Mouse (Mus musculus) liver, embryonic 14.5 days (tissue): ENCODE data around the gene Cck. TPM values are rescaled to one million over a fixed set of nuclear protein-coding genes. Genes with fewer than 3 reads are reported as not detected.

Experiments
- ATAC-seq: fragments of 200-750 bp; cut with Nextera tagmentation; 2 replicates; pipeline ENCODE4 v1.8.0; 2017; ENCODE audit warnings: moderate number of reproducible peaks, mild to moderate bottlenecking, moderate library complexity; ENCODE audit not compliant: insufficient read depth
- DNase-seq, 3 experiments: peaks; one replicate each; pipeline ENCODE4 v3.0.0-alpha.2; 2012 to 2013; ENCODE audit warnings: low read depth in 3 of 3, low spot score in 3 of 3
- H3K27ac ChIP-seq: fragments of 300-500 bp; sonication (generic); 2 replicates; pipeline ENCODE4 v1.5.1; 2014; ENCODE audit warnings: moderate library complexity, mild to moderate bottlenecking, control low read depth, inconsistent platforms
- H3K27me3 ChIP-seq: fragments of 300-500 bp; sonication (generic); 2 replicates; pipeline ENCODE4 v1.6.1; 2014; ENCODE audit warnings: mild to moderate bottlenecking, low read length, moderate library complexity; ENCODE audit not compliant: control insufficient read depth, insufficient read depth
- H3K36me3 ChIP-seq: fragments of 300-500 bp; sonication (generic); replicated peaks from 2 replicates; pipeline ENCODE4 v1.6.1; 2014; ENCODE audit warnings: low read depth; ENCODE audit not compliant: control insufficient read depth, insufficient read depth
- H3K4me1 ChIP-seq, 2 experiments: fragments of 200-500 bp in 1 of 2; fragments of 300-500 bp in 1 of 2; sonication (generic) in 1 of 2; replicated peaks; 2 replicates each; pipeline ENCODE4 v1.6.1; 2012 to 2014; ENCODE audit warnings: antibody characterized with exemption in 1 of 2, inconsistent platforms in 1 of 2, low read length in 1 of 2; ENCODE audit not compliant: control insufficient read depth in 2 of 2, insufficient read depth in 2 of 2
- H3K4me2 ChIP-seq: fragments of 300-500 bp; sonication (generic); 2 replicates; pipeline ENCODE4 v1.6.1; 2014; ENCODE audit warnings: low read depth, mild to moderate bottlenecking, control low read depth, moderate library complexity
- H3K4me3 ChIP-seq, 2 experiments: fragments of 200-500 bp in 1 of 2; fragments of 300-500 bp in 1 of 2; sonication (generic) in 1 of 2; 2 replicates each; pipeline ENCODE4 v1.5.1; 2012 to 2014; ENCODE audit warnings: low read depth in 2 of 2, low read length in 2 of 2, mild to moderate bottlenecking in 2 of 2, control low read depth in 1 of 2, inconsistent platforms in 1 of 2, moderate library complexity in 1 of 2; ENCODE audit not compliant: insufficient read depth in 1 of 2
- H3K9ac ChIP-seq: fragments of 300-500 bp; sonication (generic); replicated peaks from 2 replicates; pipeline ENCODE4 v1.6.1; 2014; ENCODE audit warnings: mild to moderate bottlenecking, control low read depth, moderate library complexity
- H3K9me3 ChIP-seq: fragments of 300-500 bp; sonication (generic); 2 replicates; pipeline ENCODE4 v1.6.1; 2016; ENCODE audit warnings: low read length, mixed read lengths; ENCODE audit not compliant: control insufficient read depth
- CTCF ChIP-seq: IDR thresholded peaks from 2 replicates; pipeline ENCODE4 v1.5.1; 2016; ENCODE audit warnings: antibody characterized with exemption, low read depth, control low read depth
- EP300 ChIP-seq: IDR thresholded peaks from 2 replicates; pipeline ENCODE4 v1.6.1; 2016; ENCODE audit warnings: antibody characterized with exemption, low read depth
- WGBS: fragments of 180-500 bp; shearing (Covaris S2); extraction: QIAGEN DNeasy Blood & Tissue Kit; methylation state at CpG from one replicate; pipeline ENCODE4 v1.1.7; 2014; ENCODE audit not compliant: insufficient replicate concordance; 5-methylcytosine and 5-hydroxymethylcytosine counted together
- polyA plus RNA-seq, 2 experiments: library from polyadenylated mRNA; depleted of rRNA in 1 of 2; stranded (reverse) in 1 of 2; unstranded in 1 of 2; fragments of >200 nt; fragmentation: Nextera tagmentation in 1 of 2; extraction: Ambion mirVana in 1 of 2; gene quantifications; 2 replicates each; pipeline versions ENCODE4 v1.2.1 to v1.2.3; 2012 to 2014

Cck gene
- polyA plus RNA-seq, 2 experiments = 0.12 TPM; not detected in 1

- H3K27me3 ChIP-seq = no peaks in the 10 kb centered on the region
- no peak overlapping the region for H3K4me2 ChIP-seq
- ATAC-seq (no peak), DNase-seq (no peak)
- H3K4me1 ChIP-seq = no peaks in the 10 kb centered on the region
- no peak overlapping the region for H3K27ac ChIP-seq
- H3K9me3 ChIP-seq = no peaks in the 10 kb centered on the region
- no peaks in the 10 kb centered on the region for H3K36me3 ChIP-seq
- H3K9ac ChIP-seq = no peak overlapping the region
- WGBS = 62% methylated on average over 5 of the region's 5 CpGs
- TF ChIP-seq EP300 (no peak), CTCF (no peak)
- no peak overlapping the region for H3K4me3 ChIP-seq
These were observed 24.6 kb upstream of the Cck start for GRCm38 (mm10) chr9:121520047-121520446.

- ATAC-seq (no peak), DNase-seq (no peak)
- no peaks in the 10 kb centered on the region for H3K9me3 ChIP-seq
- H3K4me3 ChIP-seq = no peak overlapping the region
- H3K4me2 ChIP-seq = no peak overlapping the region
- 61% methylated on average over 5 of the region's 5 CpGs for WGBS
- H3K27ac ChIP-seq = no peak overlapping the region
- TF ChIP-seq EP300 (no peak), CTCF (no peak)
- no peaks in the 10 kb centered on the region for H3K4me1 ChIP-seq
- H3K36me3 ChIP-seq = no peaks in the 10 kb centered on the region
- no peak overlapping the region for H3K9ac ChIP-seq
- no peaks in the 10 kb centered on the region for H3K27me3 ChIP-seq
These were observed 19.0 kb upstream of the Cck start for GRCm38 (mm10) chr9:121514462-121514861.

GRCm38 (mm10) chr9:121511911-121512310 is 16.4 kb upstream of the Cck start:
- no peaks in the 10 kb centered on the region for H3K36me3 ChIP-seq
- DNase-seq (no peak), ATAC-seq (no peak)
- H3K27ac ChIP-seq = no peak overlapping the region
- no peak overlapping the region for H3K4me2 ChIP-seq
- H3K9ac ChIP-seq = no peak overlapping the region
- H3K27me3 ChIP-seq = no peaks in the 10 kb centered on the region
- H3K4me1 ChIP-seq = no peaks in the 10 kb centered on the region
- TF ChIP-seq EP300 = no peak
- TF ChIP-seq CTCF = no peak
- no peak overlapping the region for H3K4me3 ChIP-seq
- WGBS = 59% methylated on average over 4 of the region's 4 CpGs
- H3K9me3 ChIP-seq = no peaks in the 10 kb centered on the region

GRCm38 (mm10) chr9:121506478-121507180 is 11.1 kb upstream of the Cck start:
- WGBS = 43% methylated on average over 8 of the region's 8 CpGs

GRCm38 (mm10) chr9:121505346-121505745 is 9.9 kb upstream of the Cck start:
- Histone ChIP-seq H3K36me3 (no peaks in the 10 kb centered on the region), H3K27me3 (no peaks in the 10 kb centered on the region; the same call in 1 of the 2 replicates), H3K9ac (no peak overlapping the region), H3K4me2 (no peak overlapping the region), H3K4me3 (no peak overlapping the region), H3K27ac (no peak overlapping the region), H3K4me1 (no peaks in the 10 kb centered on the region), H3K9me3 (no peaks in the 10 kb centered on the region)
- DNase-seq (no peak), ATAC-seq (no peak)
- 81% methylated on average over 8 of the region's 8 CpGs for WGBS
- no peak for TF ChIP-seq EP300
- no peak for TF ChIP-seq CTCF

More at GRCm38 (mm10) chr9:121506478-121507180, 11.1 kb upstream of the Cck start:
- ATAC-seq (no peak), DNase-seq (no peak)
- Histone ChIP-seq H3K4me1 (no peaks in the 10 kb centered on the region), H3K4me3 (no peak overlapping the region), H3K27me3 (no peaks in the 10 kb centered on the region; the same call in 1 of the 2 replicates), H3K27ac (no peak overlapping the region), H3K36me3 (no peaks in the 10 kb centered on the region), H3K9ac (no peak overlapping the region), H3K9me3 (no peaks in the 10 kb centered on the region), H3K4me2 (no peak overlapping the region)
- TF ChIP-seq CTCF = no peak
- TF ChIP-seq EP300 = no peak
